Mouse (Mus musculus) intestine, postnatal 0 days (tissue): Measurements from ENCODE around the gene Acot2. TPM values are rescaled to one million over a fixed set of nuclear protein-coding genes. Genes with fewer than 3 reads are reported as not detected.
"Not testable (repeated sequence)": the region's sequence is repeated elsewhere in the genome, so short reads cannot be mapped to it uniquely, and the experiment has no call there.

Experiments
- ATAC-seq: fragments of 200-750 bp; cut with Nextera tagmentation; 2 replicates; pipeline ENCODE4 v1.8.0; 2017; ENCODE audit warnings: mild to moderate bottlenecking, moderate TSS enrichment, moderate library complexity
- H3K27ac ChIP-seq: fragments of 300-500 bp; sonication (generic); 2 replicates; pipeline ENCODE4 v1.5.1; 2014; ENCODE audit warnings: mild to moderate bottlenecking, low read depth, low read length, moderate library complexity
- H3K27me3 ChIP-seq: fragments of 300-500 bp; sonication (generic); replicated peaks from 2 replicates; pipeline ENCODE4 v1.6.1; 2014; ENCODE audit warnings: low read length, mixed read lengths; ENCODE audit not compliant: control insufficient read depth, insufficient read depth
- H3K36me3 ChIP-seq: fragments of 300-500 bp; sonication (generic); 2 replicates; pipeline ENCODE4 v1.6.1; 2014; ENCODE audit warnings: mild to moderate bottlenecking, moderate library complexity; ENCODE audit not compliant: control insufficient read depth, insufficient read depth
- H3K4me1 ChIP-seq: fragments of 300-500 bp; sonication (generic); replicated peaks from 2 replicates; pipeline ENCODE4 v1.6.1; 2014; ENCODE audit warnings: antibody characterized with exemption, low read length, mixed read lengths; ENCODE audit not compliant: control insufficient read depth, insufficient read depth
- H3K4me2 ChIP-seq: fragments of 300-500 bp; sonication (generic); replicated peaks from 2 replicates; pipeline ENCODE4 v1.6.1; 2014; ENCODE audit warnings: low read depth, mild to moderate bottlenecking, moderate library complexity
- H3K4me3 ChIP-seq: fragments of 300-500 bp; sonication (generic); 2 replicates; pipeline ENCODE4 v1.5.1; 2014; ENCODE audit warnings: low read depth, low read length
- H3K9ac ChIP-seq: fragments of 300-500 bp; sonication (generic); 2 replicates; pipeline ENCODE4 v1.6.1; 2014; ENCODE audit warnings: mild to moderate bottlenecking, low read depth, low read length
- H3K9me3 ChIP-seq: fragments of 300-500 bp; sonication (generic); 2 replicates; pipeline ENCODE4 v1.6.1; 2016; ENCODE audit warnings: mixed run types; ENCODE audit not compliant: control insufficient read depth
- CTCF ChIP-seq: sonication (generic); IDR thresholded peaks from 2 replicates; pipeline ENCODE4 v1.5.1; 2016; ENCODE audit warnings: low read depth, mild to moderate bottlenecking, control low read depth, antibody characterized with exemption, moderate library complexity
- WGBS: fragments of 180-500 bp; shearing (Covaris S2); extraction: QIAGEN DNeasy Blood & Tissue Kit; methylation state at CpG from one replicate; pipeline ENCODE4 v1.1.7; 2014; 5-methylcytosine and 5-hydroxymethylcytosine counted together
- polyA plus RNA-seq: library from polyadenylated mRNA; unstranded; fragments of >200 nt; fragmentation: Nextera tagmentation; extraction: Ambion mirVana; gene quantifications from 2 replicates; pipeline ENCODE4 v1.2.1, GENCODE M21; 2015

Acot2 gene
- 63.7 and 69.3 TPM in 2 replicates for polyA plus RNA-seq

GRCm38 (mm10) chr12:83987583-83988441 is at the start of gene Acot2:
Acot2 (plus strand) TSS chr12:83987861.
- peak; percentile 88 for ATAC-seq
- no peaks in the 10 kb centered on the region for H3K9me3 ChIP-seq
- under 1% methylated on average over 80 of the region's 80 CpGs for WGBS
- H3K4me1 ChIP-seq = no peaks in the 10 kb centered on the region
- H3K4me2 ChIP-seq = peak within 1 kb of the TSS; percentile 72
- peak within 1 kb of the TSS; percentile 97 for H3K27ac ChIP-seq
- peak within 1 kb of the TSS; percentile 61 for H3K4me3 ChIP-seq
- H3K36me3 ChIP-seq = peaks cover 5% of the 10 kb centered on the region; the same call in 1 of the 2 replicates
- H3K27me3 ChIP-seq = no peaks in the 10 kb centered on the region
- TF ChIP-seq CTCF = peak; percentile 78
- H3K9ac ChIP-seq = peak within 1 kb of the TSS; percentile 83

- not testable (repeated sequence) for H3K9me3 ChIP-seq, ATAC-seq, H3K4me3 ChIP-seq, H3K27me3 ChIP-seq, H3K36me3 ChIP-seq, H3K27ac ChIP-seq, H3K4me2 ChIP-seq, H3K4me1 ChIP-seq, H3K9ac ChIP-seq
- 45% methylated on average over 1 of the region's 1 CpGs for WGBS
Measured at GRCm38 (mm10) chr12:83938592-83938991, 49.1 kb upstream of the Acot2 start.

- H3K4me1 ChIP-seq = no peaks in the 10 kb centered on the region
- no peaks in the 10 kb centered on the region for H3K27me3 ChIP-seq
- TF ChIP-seq CTCF = no peak
- WGBS = 90% methylated on average over 2 of the region's 2 CpGs
- ATAC-seq = no peak
- H3K27ac ChIP-seq = no peak overlapping the region
- H3K4me3 ChIP-seq = no peak overlapping the region
- no peaks in the 10 kb centered on the region for H3K36me3 ChIP-seq
- no peak overlapping the region for H3K9ac ChIP-seq
- H3K4me2 ChIP-seq = no peak overlapping the region
- no peaks in the 10 kb centered on the region for H3K9me3 ChIP-seq
Measured at GRCm38 (mm10) chr12:83939332-83939731, 48.3 kb upstream of the Acot2 start.

GRCm38 (mm10) chr12:83940031-83940430 is 47.6 kb upstream of the Acot2 start:
- no peak overlapping the region for H3K27ac ChIP-seq
- no peaks in the 10 kb centered on the region for H3K27me3 ChIP-seq
- no peak overlapping the region for H3K9ac ChIP-seq
- no peaks in the 10 kb centered on the region for H3K4me1 ChIP-seq
- H3K36me3 ChIP-seq = no peaks in the 10 kb centered on the region
- no peak overlapping the region for H3K4me3 ChIP-seq
- TF ChIP-seq CTCF = no peak
- ATAC-seq = no peak
- H3K9me3 ChIP-seq = no peaks in the 10 kb centered on the region
- 78% methylated on average over 4 of the region's 4 CpGs for WGBS
- no peak overlapping the region for H3K4me2 ChIP-seq

- no peak overlapping the region for H3K4me3 ChIP-seq
- no peak for ATAC-seq
Measured at GRCm38 (mm10) chr12:83941938-83942337, 45.7 kb upstream of the Acot2 start.

GRCm38 (mm10) chr12:83947260-83947811 is 40.3 kb upstream of the Acot2 start:
- no peak overlapping the region for H3K4me2 ChIP-seq
- no peak overlapping the region for H3K27ac ChIP-seq
- H3K9ac ChIP-seq = no peak overlapping the region
- WGBS = 68% methylated on average over 8 of the region's 8 CpGs
- no peak for ATAC-seq
- no peaks in the 10 kb centered on the region for H3K36me3 ChIP-seq
- no peaks in the 10 kb centered on the region for H3K9me3 ChIP-seq
- no peaks in the 10 kb centered on the region for H3K27me3 ChIP-seq
- no peak overlapping the region for H3K4me3 ChIP-seq
- no peaks in the 10 kb centered on the region for H3K4me1 ChIP-seq
- no peak for TF ChIP-seq CTCF

More at GRCm38 (mm10) chr12:83941938-83942337, 45.7 kb upstream of the Acot2 start:
- 56% methylated on average over 3 of the region's 3 CpGs for WGBS
- Histone ChIP-seq H3K9me3 (no peaks in the 10 kb centered on the region), H3K4me2 (no peak overlapping the region), H3K27ac (no peak overlapping the region), H3K9ac (no peak overlapping the region), H3K36me3 (no peaks in the 10 kb centered on the region), H3K4me1 (no peaks in the 10 kb centered on the region), H3K27me3 (no peaks in the 10 kb centered on the region)
- no peak for TF ChIP-seq CTCF
